Mouse (Mus musculus) intestine, embryonic 14.5 days (tissue): ENCODE measurements around the gene Lrrc8c. TPM values are rescaled to one million over a fixed set of nuclear protein-coding genes. Genes with fewer than 3 reads are reported as not detected.

Experiments
- ATAC-seq: fragments of 200-750 bp; cut with Nextera tagmentation; replicated peaks from 2 replicates; pipeline ENCODE4 v1.8.0; 2017; ENCODE audit warnings: low read depth, moderate number of reproducible peaks, moderate TSS enrichment, moderate library complexity; ENCODE audit not compliant: low FRiP score, low TSS enrichment
- DNase-seq: peaks from one replicate; pipeline ENCODE4 v3.0.0-alpha.2; 2018; ENCODE audit warnings: low spot score
- H3K27ac ChIP-seq: fragments of 300-500 bp; sonication (generic); 2 replicates; pipeline ENCODE4 v1.5.1; 2014; ENCODE audit warnings: low read depth, mild to moderate bottlenecking, control low read depth
- H3K27me3 ChIP-seq: fragments of 300-500 bp; sonication (generic); replicated peaks from 2 replicates; pipeline ENCODE4 v1.6.1; 2014; ENCODE audit warnings: low read length, control low read depth; ENCODE audit not compliant: control insufficient read depth, insufficient read depth
- H3K36me3 ChIP-seq: fragments of 300-500 bp; sonication (generic); 2 replicates; pipeline ENCODE4 v1.6.1; 2014; ENCODE audit warnings: low read length, control low read depth; ENCODE audit not compliant: control insufficient read depth, insufficient read depth
- H3K4me1 ChIP-seq: fragments of 300-500 bp; sonication (generic); replicated peaks from 2 replicates; pipeline ENCODE4 v1.6.1; 2014; ENCODE audit warnings: low read length, control low read depth, mixed read lengths; ENCODE audit not compliant: control insufficient read depth, insufficient read depth
- H3K4me2 ChIP-seq: fragments of 300-500 bp; sonication (generic); 2 replicates; pipeline ENCODE4 v1.6.1; 2014; ENCODE audit warnings: low read length
- H3K4me3 ChIP-seq: fragments of 300-500 bp; sonication (generic); 2 replicates; pipeline ENCODE4 v1.5.1; 2014; ENCODE audit warnings: low read depth, low read length, control low read depth, mixed read lengths
- H3K9ac ChIP-seq: fragments of 300-500 bp; sonication (generic); 2 replicates; pipeline ENCODE4 v1.6.1; 2014; ENCODE audit warnings: mild to moderate bottlenecking, low read length
- H3K9me3 ChIP-seq: fragments of 300-500 bp; sonication (generic); 2 replicates; pipeline ENCODE4 v1.6.1; 2016; ENCODE audit warnings: low read length, control low read depth; ENCODE audit not compliant: control insufficient read depth
- WGBS: fragments of 180-500 bp; shearing (Covaris S2); extraction: QIAGEN DNeasy Blood & Tissue Kit; methylation state at CpG from one replicate; pipeline ENCODE4 v1.1.7; 2014; 5-methylcytosine and 5-hydroxymethylcytosine counted together
- polyA plus RNA-seq: library from polyadenylated mRNA; unstranded; fragments of >200 nt; fragmentation: Nextera tagmentation; extraction: Ambion mirVana; gene quantifications from 2 replicates; pipeline ENCODE4 v1.2.1, GENCODE M21; 2014

Gene Lrrc8c
- polyA plus RNA-seq, 1 experiment from 2014 or later: 19.1 TPM

- Histone ChIP-seq H3K27ac (no peak overlapping the region), H3K4me3 (no peak overlapping the region), H3K27me3 (no peaks in the 10 kb centered on the region), H3K9ac (no peak overlapping the region), H3K4me2 (no peak overlapping the region), H3K36me3 (no peaks in the 10 kb centered on the region; the same call in 1 of the 2 replicates), H3K4me1 (no peaks in the 10 kb centered on the region), H3K9me3 (no peaks in the 10 kb centered on the region)
- ATAC-seq (no peak), DNase-seq (no peak)
- WGBS: 71% methylated on average over 1 of the region's 1 CpGs
Measured at GRCm38 (mm10) chr5:105551808-105552207, 32.6 kb downstream of the Lrrc8c start.

- H3K9ac ChIP-seq: no peak overlapping the region
- H3K4me2 ChIP-seq: no peak overlapping the region
- DNase-seq: no peak
- no peak for ATAC-seq
- WGBS: 92% methylated on average over 6 of the region's 6 CpGs
- H3K4me1 ChIP-seq: no peaks in the 10 kb centered on the region
- H3K4me3 ChIP-seq: no peak overlapping the region
- no peaks in the 10 kb centered on the region for H3K27me3 ChIP-seq
- H3K27ac ChIP-seq: no peak overlapping the region
- no peaks in the 10 kb centered on the region for H3K9me3 ChIP-seq
- no peaks in the 10 kb centered on the region; the same call in 1 of the 2 replicates for H3K36me3 ChIP-seq
Measured at GRCm38 (mm10) chr5:105556291-105556690, 37.1 kb downstream of the Lrrc8c start.

GRCm38 (mm10) chr5:105557346-105557745, 38.2 kb downstream of the Lrrc8c start:
- H3K36me3 ChIP-seq: no peaks in the 10 kb centered on the region; the same call in 1 of the 2 replicates
- DNase-seq: no peak
- no peak overlapping the region for H3K4me3 ChIP-seq
- H3K9me3 ChIP-seq: no peaks in the 10 kb centered on the region
- no peak overlapping the region for H3K9ac ChIP-seq
- H3K27ac ChIP-seq: no peak overlapping the region
- no peak overlapping the region for H3K4me2 ChIP-seq
- H3K4me1 ChIP-seq: no peaks in the 10 kb centered on the region
- no peak for ATAC-seq
- 97% methylated on average over 3 of the region's 3 CpGs for WGBS
- H3K27me3 ChIP-seq: no peaks in the 10 kb centered on the region

GRCm38 (mm10) chr5:105557777-105558240, 38.6 kb downstream of the Lrrc8c start:
- no peak for DNase-seq
- ATAC-seq: no peak
- Histone ChIP-seq H3K9ac (no peak overlapping the region), H3K4me3 (no peak overlapping the region), H3K27ac (no peak overlapping the region), H3K27me3 (no peaks in the 10 kb centered on the region), H3K9me3 (no peaks in the 10 kb centered on the region), H3K4me2 (no peak overlapping the region), H3K36me3 (no peaks in the 10 kb centered on the region; the same call in 1 of the 2 replicates), H3K4me1 (no peaks in the 10 kb centered on the region)
- WGBS: 75% methylated on average over 4 of the region's 4 CpGs

GRCm38 (mm10) chr5:105558517-105558916, 39.3 kb downstream of the Lrrc8c start:
- H3K9ac ChIP-seq: no peak overlapping the region
- no peak for ATAC-seq
- DNase-seq: no peak
- no peaks in the 10 kb centered on the region; the same call in 1 of the 2 replicates for H3K36me3 ChIP-seq
- no peaks in the 10 kb centered on the region for H3K27me3 ChIP-seq
- no peak overlapping the region for H3K27ac ChIP-seq
- H3K9me3 ChIP-seq: no peaks in the 10 kb centered on the region
- 93% methylated on average over 4 of the region's 4 CpGs for WGBS
- no peak overlapping the region for H3K4me2 ChIP-seq
- H3K4me1 ChIP-seq: no peaks in the 10 kb centered on the region
- no peak overlapping the region for H3K4me3 ChIP-seq

- H3K9ac ChIP-seq: no peak overlapping the region
- H3K4me2 ChIP-seq: no peak overlapping the region
- no peaks in the 10 kb centered on the region; the same call in 1 of the 2 replicates for H3K36me3 ChIP-seq
- H3K27ac ChIP-seq: no peak overlapping the region
- H3K27me3 ChIP-seq: no peaks in the 10 kb centered on the region
- no peaks in the 10 kb centered on the region for H3K4me1 ChIP-seq
- H3K9me3 ChIP-seq: no peaks in the 10 kb centered on the region
- no peak for DNase-seq
- no peak overlapping the region for H3K4me3 ChIP-seq
- no peak for ATAC-seq
Measured at GRCm38 (mm10) chr5:105561926-105562325, 42.7 kb downstream of the Lrrc8c start.

- H3K4me2 ChIP-seq: no peak overlapping the region
- H3K9ac ChIP-seq: no peak overlapping the region
- no peaks in the 10 kb centered on the region for H3K36me3 ChIP-seq
- DNase-seq: no peak
- no peak for ATAC-seq
- no peak overlapping the region for H3K4me3 ChIP-seq
- 95% methylated on average over 4 of the region's 4 CpGs for WGBS
- H3K27ac ChIP-seq: no peak overlapping the region
- no peaks in the 10 kb centered on the region for H3K27me3 ChIP-seq
- H3K9me3 ChIP-seq: no peaks in the 10 kb centered on the region
- H3K4me1 ChIP-seq: no peaks in the 10 kb centered on the region
Measured at GRCm38 (mm10) chr5:105564761-105565160, 45.6 kb downstream of the Lrrc8c start.

- WGBS: 78% methylated on average over 4 of the region's 4 CpGs
- ATAC-seq: no peak
Measured at GRCm38 (mm10) chr5:105565824-105566223, 46.6 kb downstream of the Lrrc8c start.

GRCm38 (mm10) chr5:105566852-105567412, 47.7 kb downstream of the Lrrc8c start:
- no peaks in the 10 kb centered on the region for H3K4me1 ChIP-seq
- no peaks in the 10 kb centered on the region for H3K9me3 ChIP-seq
- H3K27me3 ChIP-seq: no peaks in the 10 kb centered on the region
- H3K36me3 ChIP-seq: no peaks in the 10 kb centered on the region
- ATAC-seq (no peak), DNase-seq (no peak)
- H3K9ac ChIP-seq: no peak overlapping the region
- no peak overlapping the region for H3K4me3 ChIP-seq
- no peak overlapping the region for H3K27ac ChIP-seq
- H3K4me2 ChIP-seq: no peak overlapping the region
- 46% methylated on average over 7 of the region's 7 CpGs for WGBS

More at GRCm38 (mm10) chr5:105565824-105566223, 46.6 kb downstream of the Lrrc8c start:
- Histone ChIP-seq H3K4me2 (no peak overlapping the region), H3K4me3 (no peak overlapping the region), H3K4me1 (no peaks in the 10 kb centered on the region), H3K36me3 (no peaks in the 10 kb centered on the region), H3K27ac (no peak overlapping the region), H3K27me3 (no peaks in the 10 kb centered on the region), H3K9me3 (no peaks in the 10 kb centered on the region), H3K9ac (no peak overlapping the region)
- DNase-seq: no peak
